Mouse (Mus musculus) kidney, embryonic 16.5 days (tissue): ENCODE data around the gene Lrsam1. TPM values are rescaled to one million over a fixed set of nuclear protein-coding genes. Genes with fewer than 3 reads are reported as not detected.

Experiments used
- ATAC-seq: fragments of 200-750 bp; cut with Nextera tagmentation; 2 replicates; pipeline ENCODE4 v1.8.0; 2017; ENCODE audit warnings: moderate TSS enrichment; ENCODE audit not compliant: low FRiP score, low TSS enrichment
- H3K27ac ChIP-seq: fragments of 300-500 bp; sonication (generic); 2 replicates; pipeline ENCODE4 v1.5.1; 2014; ENCODE audit warnings: low read length
- H3K27me3 ChIP-seq: fragments of 300-500 bp; sonication (generic); 2 replicates; pipeline ENCODE4 v1.6.1; 2014; ENCODE audit warnings: low read length, control low read depth, mixed read lengths; ENCODE audit not compliant: insufficient read depth
- H3K36me3 ChIP-seq: fragments of 300-500 bp; sonication (generic); 2 replicates; pipeline ENCODE4 v1.6.1; 2014; ENCODE audit warnings: low read length, control low read depth, mixed read lengths; ENCODE audit not compliant: insufficient read depth
- H3K4me1 ChIP-seq: fragments of 300-500 bp; sonication (generic); 2 replicates; pipeline ENCODE4 v1.6.1; 2014; ENCODE audit warnings: low read length, control low read depth, mixed read lengths; ENCODE audit not compliant: insufficient read depth
- H3K4me2 ChIP-seq: fragments of 300-500 bp; sonication (generic); replicated peaks from 2 replicates; pipeline ENCODE4 v1.6.1; 2014; ENCODE audit warnings: low read depth, low read length
- H3K4me3 ChIP-seq: fragments of 300-500 bp; sonication (generic); 2 replicates; pipeline ENCODE4 v1.5.1; 2014; ENCODE audit warnings: mild to moderate bottlenecking, low read length
- H3K9ac ChIP-seq: fragments of 300-500 bp; sonication (generic); replicated peaks from 2 replicates; pipeline ENCODE4 v1.6.1; 2014; ENCODE audit warnings: low read length
- H3K9me3 ChIP-seq: fragments of 300-500 bp; sonication (generic); 2 replicates; pipeline ENCODE4 v1.6.1; 2016; ENCODE audit warnings: low read length, control low read depth
- WGBS: fragments of 180-500 bp; shearing (Covaris S2); extraction: QIAGEN DNeasy Blood & Tissue Kit; methylation state at CpG from one replicate; pipeline ENCODE4 v1.1.7; 2014; 5-methylcytosine and 5-hydroxymethylcytosine counted together
- polyA plus RNA-seq: library from polyadenylated mRNA; unstranded; fragments of >200 nt; fragmentation: Nextera tagmentation; extraction: Ambion mirVana; gene quantifications from 2 replicates; pipeline ENCODE4 v1.2.1, GENCODE M21; 2015

Lrsam1 gene
- polyA plus RNA-seq, 1 experiment from 2014 or later = 11.7 TPM

GRCm38 (mm10) chr2:32905297-32905696 is 56.1 kb downstream of the Lrsam1 start:
- Histone ChIP-seq H3K27ac (no peak overlapping the region), H3K36me3 (peaks cover 8% of the 10 kb centered on the region), H3K4me3 (no peak overlapping the region), H3K9me3 (no peaks in the 10 kb centered on the region), H3K4me2 (no peak overlapping the region), H3K9ac (no peak overlapping the region), H3K4me1 (peaks cover 35% of the 10 kb centered on the region), H3K27me3 (no peaks in the 10 kb centered on the region)
- 86% methylated on average over 8 of the region's 8 CpGs for WGBS
- ATAC-seq = no peak

GRCm38 (mm10) chr2:32904637-32905036 is 56.8 kb downstream of the Lrsam1 start:
- WGBS = 85% methylated on average over 5 of the region's 5 CpGs
- no peak overlapping the region for H3K4me2 ChIP-seq
- peaks cover 3% of the 10 kb centered on the region; the same call in 1 of the 2 replicates for H3K36me3 ChIP-seq
- no peak overlapping the region for H3K27ac ChIP-seq
- H3K27me3 ChIP-seq = no peaks in the 10 kb centered on the region
- H3K9ac ChIP-seq = no peak overlapping the region
- ATAC-seq = no peak
- H3K4me1 ChIP-seq = peaks cover 35% of the 10 kb centered on the region
- H3K9me3 ChIP-seq = no peaks in the 10 kb centered on the region
- H3K4me3 ChIP-seq = no peak overlapping the region

GRCm38 (mm10) chr2:32903470-32903869 is 57.9 kb downstream of the Lrsam1 start:
- H3K27ac ChIP-seq = no peak overlapping the region
- WGBS = 92% methylated on average over 4 of the region's 4 CpGs
- H3K4me1 ChIP-seq = peaks cover 34% of the 10 kb centered on the region
- no peak overlapping the region for H3K4me3 ChIP-seq
- H3K27me3 ChIP-seq = no peaks in the 10 kb centered on the region
- H3K4me2 ChIP-seq = no peak overlapping the region
- no peaks in the 10 kb centered on the region for H3K9me3 ChIP-seq
- no peak overlapping the region for H3K9ac ChIP-seq
- H3K36me3 ChIP-seq = peaks cover 3% of the 10 kb centered on the region; the same call in 1 of the 2 replicates
- ATAC-seq = no peak

- peaks cover 3% of the 10 kb centered on the region; the same call in 1 of the 2 replicates for H3K36me3 ChIP-seq
- 81% methylated on average over 9 of the region's 9 CpGs for WGBS
- no peak overlapping the region for H3K4me2 ChIP-seq
- no peak for ATAC-seq
- H3K4me3 ChIP-seq = no peak overlapping the region
- no peak overlapping the region for H3K27ac ChIP-seq
- H3K9ac ChIP-seq = no peak overlapping the region
- peaks cover 33% of the 10 kb centered on the region for H3K4me1 ChIP-seq
- H3K27me3 ChIP-seq = no peaks in the 10 kb centered on the region
- no peaks in the 10 kb centered on the region for H3K9me3 ChIP-seq
Observed at GRCm38 (mm10) chr2:32902126-32902525, 59.3 kb downstream of the Lrsam1 start.

- Histone ChIP-seq H3K4me2 (no peak overlapping the region), H3K4me1 (peaks cover 47% of the 10 kb centered on the region), H3K4me3 (no peak overlapping the region), H3K27ac (peak overlapping the region; percentile 43), H3K9ac (no peak overlapping the region), H3K27me3 (no peaks in the 10 kb centered on the region), H3K36me3 (no peaks in the 10 kb centered on the region), H3K9me3 (no peaks in the 10 kb centered on the region)
- ATAC-seq = no peak
- WGBS = 57% methylated on average over 7 of the region's 7 CpGs
Observed at GRCm38 (mm10) chr2:32898983-32899382, 62.4 kb downstream of the Lrsam1 start.

- H3K4me1 ChIP-seq = peaks cover 47% of the 10 kb centered on the region
- WGBS = 59% methylated on average over 10 of the region's 10 CpGs
- no peaks in the 10 kb centered on the region for H3K36me3 ChIP-seq
- H3K27ac ChIP-seq = peak overlapping the region; percentile 93
- H3K9me3 ChIP-seq = no peaks in the 10 kb centered on the region
- H3K9ac ChIP-seq = no peak overlapping the region
- no peaks in the 10 kb centered on the region for H3K27me3 ChIP-seq
- ATAC-seq = no peak
- no peak overlapping the region for H3K4me3 ChIP-seq
- no peak overlapping the region for H3K4me2 ChIP-seq
Observed at GRCm38 (mm10) chr2:32896507-32897147, 64.8 kb downstream of the Lrsam1 start.

- peaks cover 54% of the 10 kb centered on the region for H3K4me1 ChIP-seq
- H3K4me3 ChIP-seq = no peak overlapping the region
- H3K27me3 ChIP-seq = no peaks in the 10 kb centered on the region
- H3K9ac ChIP-seq = peak overlapping the region; percentile 23
- H3K36me3 ChIP-seq = no peaks in the 10 kb centered on the region
- 0 out of 2 replicates have a peak overlapping the region, but pooled peaks have one; percentile 4 for H3K4me2 ChIP-seq
- H3K9me3 ChIP-seq = no peaks in the 10 kb centered on the region
- WGBS = 45% methylated on average over 8 of the region's 8 CpGs
- peak; percentile 60 for ATAC-seq
- peak overlapping the region; percentile 93 for H3K27ac ChIP-seq
Observed at GRCm38 (mm10) chr2:32895606-32896106, 65.8 kb downstream of the Lrsam1 start.

- WGBS = 61% methylated on average over 2 of the region's 2 CpGs
- H3K4me1 ChIP-seq = peaks cover 54% of the 10 kb centered on the region
- ATAC-seq = no peak
Observed at GRCm38 (mm10) chr2:32894097-32894496, 67.3 kb downstream of the Lrsam1 start.

GRCm38 (mm10) chr2:32892490-32892889 is 68.9 kb downstream of the Lrsam1 start:
- no peaks in the 10 kb centered on the region for H3K9me3 ChIP-seq
- peaks cover 54% of the 10 kb centered on the region for H3K4me1 ChIP-seq
- no peak overlapping the region for H3K27ac ChIP-seq
- no peaks in the 10 kb centered on the region for H3K36me3 ChIP-seq
- ATAC-seq = no peak
- H3K4me3 ChIP-seq = no peak overlapping the region
- WGBS = 82% methylated on average over 14 of the region's 14 CpGs
- H3K4me2 ChIP-seq = no peak overlapping the region
- no peaks in the 10 kb centered on the region for H3K27me3 ChIP-seq
- H3K9ac ChIP-seq = no peak overlapping the region

More at GRCm38 (mm10) chr2:32894097-32894496, 67.3 kb downstream of the Lrsam1 start:
- Histone ChIP-seq H3K27me3 (no peaks in the 10 kb centered on the region), H3K4me2 (no peak overlapping the region), H3K36me3 (no peaks in the 10 kb centered on the region), H3K27ac (no peak overlapping the region), H3K9ac (no peak overlapping the region), H3K9me3 (no peaks in the 10 kb centered on the region), H3K4me3 (no peak overlapping the region)

GRCm38 (mm10) chr2:32891278-32891677 is 70.1 kb downstream of the Lrsam1 start:
- H3K27me3 ChIP-seq = no peaks in the 10 kb centered on the region
- H3K4me3 ChIP-seq = no peak overlapping the region
- no peak overlapping the region for H3K4me2 ChIP-seq
- WGBS = 60% methylated on average over 9 of the region's 9 CpGs
- no peaks in the 10 kb centered on the region for H3K9me3 ChIP-seq
- H3K4me1 ChIP-seq = peaks cover 45% of the 10 kb centered on the region
- H3K36me3 ChIP-seq = no peaks in the 10 kb centered on the region
- no peak overlapping the region for H3K9ac ChIP-seq
- H3K27ac ChIP-seq = no peak overlapping the region; the same call in 1 of the 2 replicates
- ATAC-seq = no peak
